Mouse (Mus musculus) erythroblast, embryonic 14.5 days (primary cell): ENCODE data around the gene Lrba.

Source experiments
- GATA1 ChIP-seq: IDR thresholded peaks from 2 replicates; pipeline ENCODE4 v1.6.1; 2012; ENCODE audit warnings: low read length, inconsistent platforms, mixed read lengths
- TAL1 ChIP-seq: IDR thresholded peaks from 3 replicates; pipeline ENCODE4 v1.6.1; 2012; ENCODE audit warnings: low read length, inconsistent platforms, mixed read lengths

GRCm38 (mm10) chr3:86311406-86311805, 86.9 kb downstream of the Lrba start:
- TF ChIP-seq GATA1, result no peak
- TF ChIP-seq TAL1, result no peak
